Mouse (Mus musculus) mouse trophoblast stem cell (cell line): ENCODE measurements around the gene Smc1a.
"Not testable (repeated sequence)": the region's sequence is repeated elsewhere in the genome, so short reads cannot be mapped to it uniquely, and the experiment has no call there.

Experiments
- in situ Hi-C, 2 experiments: fragments of 300-500 bp; cut with MseI, MboI; formaldehyde crosslinking; loops; 2 replicates in 1 of 2; 3 replicates in 1 of 2; pipeline ENCODE4 v1.15.1; 2025

Smc1a gene

GRCm38 (mm10) chrX:152016151-152017145 is at the start of gene Smc1a, which contains the start of gene Ribc1:
Gene Smc1a, plus strand, starts transcription at chrX:152016428.
Gene Ribc1, minus strand, starts transcription at chrX:152016295.
- in situ Hi-C loops, result no loop called here

- in situ Hi-C loops, result no loop called here
These were observed 17.1 kb upstream of the Smc1a start for GRCm38 (mm10) chrX:151999006-151999710.

- in situ Hi-C loops, result no loop called here
These were observed 15.0 kb upstream of the Smc1a start for GRCm38 (mm10) chrX:152001182-152001684.

GRCm38 (mm10) chrX:152001737-152002710 is 14.2 kb upstream of the Smc1a start, which contains the start of gene Hsd17b10:
Gene Hsd17b10, plus strand, starts transcription at chrX:152001845.
- in situ Hi-C loops, result no loop called here

GRCm38 (mm10) chrX:152002865-152003264 is 13.4 kb upstream of the Smc1a start:
- in situ Hi-C loops, result no loop called here

GRCm38 (mm10) chrX:152007863-152008262 is 8.4 kb upstream of the Smc1a start:
- in situ Hi-C loops, result no loop called here

GRCm38 (mm10) chrX:152015752-152016150 is 477 bp upstream of the Smc1a start:
- in situ Hi-C loops, result no loop called here

GRCm38 (mm10) chrX:152017186-152017585 is 958 bp downstream of the Smc1a start:
- in situ Hi-C loops, result no loop called here

GRCm38 (mm10) chrX:152019294-152019693 is 3.1 kb downstream of the Smc1a start:
- in situ Hi-C loops, result no loop called here

- in situ Hi-C loops, result no loop called here
These were observed 23.6 kb downstream of the Smc1a start for GRCm38 (mm10) chrX:152039865-152040264.

- in situ Hi-C loops, result no loop called here
These were observed 31.0 kb downstream of the Smc1a start for GRCm38 (mm10) chrX:152047230-152047629.

GRCm38 (mm10) chrX:152052546-152052945 is 36.3 kb downstream of the Smc1a start:
- in situ Hi-C loops, result no loop called here

GRCm38 (mm10) chrX:152054094-152054493 is 37.9 kb downstream of the Smc1a start:
- in situ Hi-C loops, result no loop called here

GRCm38 (mm10) chrX:152065674-152066073 is 49.4 kb downstream of the Smc1a start:
- in situ Hi-C loops, result no loop called here

- in situ Hi-C loops, result no loop called here
These were observed 51.6 kb downstream of the Smc1a start for GRCm38 (mm10) chrX:152067789-152068188.

GRCm38 (mm10) chrX:152089832-152090614 is 73.8 kb downstream of the Smc1a start:
- in situ Hi-C loops, result not testable (repeated sequence)

- in situ Hi-C loops, result no loop called here
These were observed 81.3 kb downstream of the Smc1a start for GRCm38 (mm10) chrX:152097572-152097971.
